Mouse (Mus musculus) testis, adult 10 weeks (tissue): ENCODE results near the gene Zdhhc23. TPM values are rescaled to one million over a fixed set of nuclear protein-coding genes. Genes with fewer than 3 reads are reported as not detected.

Experiments
- polyA plus RNA-seq: library from polyadenylated mRNA; stranded (reverse); fragments of 350-450 nt; fragmentation: Illumina TruSeq; extraction: RNeasy Lipid Tissue Mini Kit (QIAGEN cat#74804); gene quantifications from one replicate; pipeline ENCODE4 v1.2.3, GENCODE M21; 2014; ENCODE audit warnings: low read depth, low replicate concordance

The Zdhhc23 gene
- 2.1 TPM for polyA plus RNA-seq

GRCm38 (mm10) chr16:43979328-43980109 is at the start of gene Zdhhc23:
Zdhhc23 (minus strand) TSS chr16:43979791.

GRCm38 (mm10) chr16:43926341-43926859 is 53.2 kb downstream of the Zdhhc23 start, which contains the start of gene Qtrt2:
Qtrt2 (minus strand) TSS chr16:43926809.

Other genes with a start within 250 kb of the Zdhhc23 start
- gene Drd3, start 225.8 kb downstream of the Zdhhc23 start, polyA plus RNA-seq = not detected
- 39.5 TPM for gene Ccdc191, start 90.0 kb downstream of the Zdhhc23 start, polyA plus RNA-seq
- 7.5 TPM for gene Qtrt2, start 53.0 kb downstream of the Zdhhc23 start, polyA plus RNA-seq
- gene Gramd1c, start 83.6 kb upstream of the Zdhhc23 start, polyA plus RNA-seq = 153 TPM
- 97.4 TPM for gene Atp6v1a, start 159.9 kb upstream of the Zdhhc23 start, polyA plus RNA-seq
- gene Naa50, start 160.0 kb upstream of the Zdhhc23 start, polyA plus RNA-seq = 60.7 TPM
- gene Usf3, start 193.5 kb upstream of the Zdhhc23 start, polyA plus RNA-seq = 7.2 TPM